25 mouse cellular contexts compared by ENCODE assay signal in genomic region chr17:6178564-6179267, GRCm38 (mm10).
A peak's percentile ranks its signal among the peaks of the same experiment; 100 is the strongest.
DNase-seq lines count a peak whose midpoint lies in the region; ATAC-seq and TF ChIP-seq lines count a peak whose summit lies in the region.
"Had no signal": no experiment of that assay in that cellular context is flagged by ENCODE, and none has a peak within 500 bp of the region (broad histone marks: within the 10 kb centered on the region; RNA-seq: fewer than 3 reads in every experiment).

No protein-coding gene starts in this region.

- no peak for TF ChIP-seq CTCF in intestine, postnatal 0 days (IDR thresholded peaks at IDR 0.05; ENCODE audit: low read depth)

- H3K9me3 ChIP-seq in hindbrain, embryonic 13.5 days = 0 out of 2 replicates have a peak, but pooled peaks cover 4% of the 10 kb centered on the region
- H3K9me3 ChIP-seq in hindbrain, embryonic 10.5 days = peaks cover 6% of the 10 kb centered on the region
- H3K9me3 ChIP-seq in intestine, embryonic 14.5 days (ENCODE audit: control insufficient read depth, low read length) = 0 out of 2 replicates have a peak, but pooled peaks cover 3% of the 10 kb centered on the region
- no peaks in the 10 kb centered on the region for H3K9me3 ChIP-seq in intestine, postnatal 0 days (ENCODE audit: control insufficient read depth)
- H3K9me3 ChIP-seq in stomach, embryonic 15.5 days = no peaks in the 10 kb centered on the region
- H3K9me3 ChIP-seq: G1E; liver, embryonic 13.5 days; midbrain, embryonic 15.5 days had no signal

- DNase-seq in hindbrain, embryonic 10.5 days (ENCODE audit: low spot score) = no peak
- DNase-seq in intestine, embryonic 14.5 days (ENCODE audit: low spot score) = peak; percentile 59
- DNase-seq in thymus, postnatal 0 days (ENCODE audit: low spot score) = no peak
- DNase-seq in MN1 (ENCODE audit: low spot score) = no peak
- DNase-seq: adrenal gland, adult 2 months; B cell, adult 2 months; cerebellum, adult 11-12 months; cerebellum, postnatal 25 days; embryo, embryonic 11 days; kidney, adult 8-10 months; kidney, postnatal 10 days; liver, embryonic 13.5 days; lung, embryonic 14.5 days; thymus, postnatal 36 days had no signal

- H3K4me3 ChIP-seq in hindbrain, embryonic 13.5 days = no peak overlapping the region
- H3K4me3 ChIP-seq in hindbrain, embryonic 10.5 days = no peak overlapping the region
- no peak overlapping the region for H3K4me3 ChIP-seq in intestine, embryonic 14.5 days (ENCODE audit: low read depth, low read length)
- H3K4me3 ChIP-seq in intestine, postnatal 0 days (ENCODE audit: low read depth, low read length) = no peak overlapping the region
- no peak overlapping the region for H3K4me3 ChIP-seq in stomach, embryonic 15.5 days (replicated peaks)
- H3K4me3 ChIP-seq: embryonic facial prominence, embryonic 13.5 days; erythroblast, embryonic 14.5 days; heart, embryonic 13.5 days; liver, embryonic 13.5 days; megakaryocyte, embryonic 14.5 days; midbrain, embryonic 15.5 days had no signal

- H3K36me3 ChIP-seq in hindbrain, embryonic 13.5 days = peaks cover 42% of the 10 kb centered on the region
- peaks cover 62% of the 10 kb centered on the region for H3K36me3 ChIP-seq in hindbrain, embryonic 10.5 days
- H3K36me3 ChIP-seq in intestine, embryonic 14.5 days (ENCODE audit: control insufficient read depth, insufficient read depth, low read length) = peaks cover 26% of the 10 kb centered on the region
- H3K36me3 ChIP-seq in intestine, postnatal 0 days (ENCODE audit: control insufficient read depth, insufficient read depth) = peaks cover 6% of the 10 kb centered on the region; the same call in 1 of the 2 replicates
- H3K36me3 ChIP-seq in stomach, embryonic 15.5 days = no peaks in the 10 kb centered on the region; the same call in 1 of the 2 replicates
- H3K36me3 ChIP-seq: liver, embryonic 13.5 days had no signal

- no peak overlapping the region for H3K9ac ChIP-seq in hindbrain, embryonic 13.5 days
- no peak overlapping the region for H3K9ac ChIP-seq in intestine, embryonic 14.5 days (ENCODE audit: low read length)
- H3K9ac ChIP-seq in intestine, postnatal 0 days (ENCODE audit: low read depth, low read length) = no peak overlapping the region
- H3K9ac ChIP-seq in stomach, embryonic 15.5 days = no peak overlapping the region
- H3K9ac ChIP-seq: embryonic facial prominence, embryonic 13.5 days; heart, embryonic 13.5 days; liver, embryonic 13.5 days; lung, embryonic 14.5 days; midbrain, embryonic 15.5 days had no signal

- H3K4me2 ChIP-seq in hindbrain, embryonic 13.5 days = no peak overlapping the region
- no peak overlapping the region for H3K4me2 ChIP-seq in intestine, embryonic 14.5 days (ENCODE audit: low read length)
- H3K4me2 ChIP-seq in intestine, postnatal 0 days (replicated peaks; ENCODE audit: low read depth) = peak overlapping the region; percentile 33; the same call in 1 of the 2 replicates
- H3K4me2 ChIP-seq in stomach, embryonic 15.5 days = no peak overlapping the region
- H3K4me2 ChIP-seq: embryonic facial prominence, embryonic 13.5 days; heart, embryonic 13.5 days; liver, embryonic 13.5 days; lung, embryonic 14.5 days; midbrain, embryonic 15.5 days had no signal

- peak overlapping the region; percentile 42; the same call in 1 of the 2 replicates for H3K27ac ChIP-seq in hindbrain, embryonic 13.5 days
- H3K27ac ChIP-seq in hindbrain, embryonic 10.5 days = no peak overlapping the region
- H3K27ac ChIP-seq in intestine, embryonic 14.5 days (ENCODE audit: low read depth) = peak overlapping the region; percentile 59; the same call in 1 of the 2 replicates
- peak overlapping the region; percentile 86 for H3K27ac ChIP-seq in intestine, postnatal 0 days (ENCODE audit: low read depth, low read length)
- H3K27ac ChIP-seq in stomach, embryonic 15.5 days = no peak overlapping the region
- H3K27ac ChIP-seq: embryonic facial prominence, embryonic 13.5 days; heart, embryonic 13.5 days; liver, embryonic 13.5 days; midbrain, embryonic 15.5 days had no signal

- H3K4me1 ChIP-seq in hindbrain, embryonic 13.5 days (replicated peaks) = peaks cover 21% of the 10 kb centered on the region
- peaks cover 11% of the 10 kb centered on the region for H3K4me1 ChIP-seq in hindbrain, embryonic 10.5 days (replicated peaks)
- no peaks in the 10 kb centered on the region for H3K4me1 ChIP-seq in intestine, embryonic 14.5 days (replicated peaks; ENCODE audit: control insufficient read depth, insufficient read depth, low read length)
- H3K4me1 ChIP-seq in intestine, postnatal 0 days (replicated peaks; ENCODE audit: control insufficient read depth, insufficient read depth, low read length) = peaks cover 2% of the 10 kb centered on the region; the same call in 1 of the 2 replicates
- H3K4me1 ChIP-seq in stomach, embryonic 15.5 days = no peaks in the 10 kb centered on the region
- H3K4me1 ChIP-seq: embryonic facial prominence, embryonic 13.5 days; liver, embryonic 13.5 days had no signal

- no peak for ATAC-seq in hindbrain, embryonic 13.5 days (ENCODE audit: low FRiP score)
- ATAC-seq in intestine, embryonic 14.5 days (replicated peaks; ENCODE audit: low FRiP score, low TSS enrichment, low read depth) = peak; percentile 84; the same call in 1 of the 2 replicates
- ATAC-seq in intestine, postnatal 0 days = peak; percentile 94
- ATAC-seq in stomach, embryonic 15.5 days (ENCODE audit: insufficient read depth, low FRiP score, low read depth) = peak; percentile 47; the same call in 1 of the 2 replicates
- ATAC-seq: forebrain, embryonic 14.5 days; midbrain, embryonic 15.5 days had no signal

- WGBS in hindbrain, embryonic 13.5 days = 77% methylated on average over 6 of the region's 6 CpGs
- WGBS in hindbrain, embryonic 10.5 days = 80% methylated on average over 6 of the region's 6 CpGs
- WGBS in intestine, embryonic 14.5 days = 62% methylated on average over 6 of the region's 6 CpGs
- 35% methylated on average over 6 of the region's 6 CpGs for WGBS in intestine, postnatal 0 days
- WGBS in stomach, embryonic 15.5 days = 77% methylated on average over 6 of the region's 6 CpGs

- H3K27me3 ChIP-seq in hindbrain, embryonic 13.5 days = no peaks in the 10 kb centered on the region
- H3K27me3 ChIP-seq in hindbrain, embryonic 10.5 days (ENCODE audit: insufficient read depth, poor library complexity, severe bottlenecking) = no peaks in the 10 kb centered on the region
- H3K27me3 ChIP-seq in intestine, embryonic 14.5 days (replicated peaks; ENCODE audit: control insufficient read depth, insufficient read depth, low read length) = no peaks in the 10 kb centered on the region
- H3K27me3 ChIP-seq in intestine, postnatal 0 days (replicated peaks; ENCODE audit: control insufficient read depth, insufficient read depth, low read length) = no peaks in the 10 kb centered on the region
- no peaks in the 10 kb centered on the region for H3K27me3 ChIP-seq in stomach, embryonic 15.5 days (replicated peaks)
- H3K27me3 ChIP-seq: CH12.LX; embryonic facial prominence, embryonic 13.5 days; heart, embryonic 13.5 days; liver, embryonic 13.5 days; midbrain, embryonic 15.5 days had no signal

Comparison
In these comparisons a context has a peak if more than half of its experiments do, and no peak if none do; other contexts are left out.
1. H3K27ac ChIP-seq: peak in hindbrain, embryonic 13.5 days (single experiment), intestine, embryonic 14.5 days (single experiment) and intestine, postnatal 0 days (single experiment); none in hindbrain, embryonic 10.5 days (single experiment) and stomach, embryonic 15.5 days (single experiment).